Mouse (Mus musculus): ENCODE results near the gene Ptprd. TPM values are rescaled to one million over a fixed set of nuclear protein-coding genes. Genes with fewer than 3 reads are reported as not detected.

Ptprd gene
- total and polyA plus RNA-seq, 3 experiments = not detected

DNA sequence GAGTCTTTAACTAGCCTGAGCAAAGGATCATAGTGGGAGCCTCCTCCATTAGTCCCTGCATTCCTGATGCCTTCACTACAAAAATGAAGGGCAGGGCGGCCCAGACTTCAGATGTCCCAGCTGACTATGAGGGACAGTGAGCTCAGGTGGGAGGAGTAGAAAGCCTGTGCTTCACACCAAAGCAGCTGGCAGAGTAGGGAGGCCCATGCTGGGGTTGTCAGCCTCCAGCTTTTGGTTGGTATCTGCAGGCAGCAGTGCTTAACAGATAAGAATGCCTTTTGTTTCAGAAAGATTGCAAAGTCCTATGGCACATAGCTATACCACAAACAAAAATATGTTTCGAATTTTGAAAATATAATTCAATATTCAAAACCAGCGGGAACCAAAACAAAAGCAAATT is 2237.0 kb downstream of the Ptprd start:
- H3K4me1 ChIP-seq (ENCODE audit: control insufficient read depth in 1 of 2, insufficient read depth in 2 of 2, low read length in 2 of 2) = no peaks in the 10 kb centered on the region
- DNase-seq (ENCODE audit: low read depth, low spot score) = no peak
- no peaks in the 10 kb centered on the region for H3K79me2 ChIP-seq (ENCODE audit: control insufficient read depth, insufficient read depth, low read length, poor library complexity)
- H3K4me3 ChIP-seq (ENCODE audit: control insufficient read depth in 1 of 2, insufficient read depth in 1 of 2, low read depth in 2 of 2, low read length in 2 of 2) = no peak overlapping the region
- H3K9me3 ChIP-seq (replicated peaks; ENCODE audit: insufficient read depth, low read length) = no peaks in the 10 kb centered on the region
- no peak overlapping the region for H3K9ac ChIP-seq (ENCODE audit: control insufficient read depth, low read depth, low read length, poor library complexity, severe bottlenecking)
- H3K36me3 ChIP-seq (ENCODE audit: control insufficient read depth in 1 of 2, insufficient read depth in 2 of 2, low read length in 2 of 2) = no peaks in the 10 kb centered on the region
- TF ChIP-seq ZKSCAN1 (IDR thresholded peaks at IDR 0.05; ENCODE audit: low read depth, low read length) = no peak
- no peak for TF ChIP-seq MAX (IDR thresholded peaks at IDR 0.05; ENCODE audit: low read length)
- TF ChIP-seq MAFK (IDR thresholded peaks at IDR 0.05; ENCODE audit: borderline replicate concordance, low read depth, low read length) = no peak
- TF ChIP-seq MYB (IDR thresholded peaks at IDR 0.05; ENCODE audit: low read depth, low read length) = no peak
- TF ChIP-seq TAL1 (IDR thresholded peaks at IDR 0.05; ENCODE audit: low read length) = no peak
- no peak for TF ChIP-seq ZMIZ1 (IDR thresholded peaks at IDR 0.05; ENCODE audit: low read depth, low read length)
- TF ChIP-seq ELF1 (IDR thresholded peaks at IDR 0.05; ENCODE audit: low read depth, low read length) = no peak
- no peak for TF ChIP-seq UBTF (IDR thresholded peaks at IDR 0.05; ENCODE audit: borderline replicate concordance, insufficient read depth, low read depth, low read length)
- no peak for TF ChIP-seq MYC (IDR thresholded peaks at IDR 0.05; ENCODE audit: low read depth, low read length)
- TF ChIP-seq USF1 (IDR thresholded peaks at IDR 0.05; ENCODE audit: low read depth, low read length) = no peak
- no peak for TF ChIP-seq CHD2 (IDR thresholded peaks at IDR 0.05; ENCODE audit: low read length)
- TF ChIP-seq GABPA (IDR thresholded peaks at IDR 0.05; ENCODE audit: low read depth, low read length) = no peak
- TF ChIP-seq ZC3H11A (IDR thresholded peaks at IDR 0.05; ENCODE audit: low read depth, low read length) = no peak
- no peak for TF ChIP-seq SIN3A (IDR thresholded peaks at IDR 0.05; ENCODE audit: low read length)
- no peaks in the 10 kb centered on the region for H3K27me3 ChIP-seq (ENCODE audit: control insufficient read depth in 1 of 2, insufficient read depth in 2 of 2, low read length in 2 of 2)
- H3K27ac ChIP-seq (ENCODE audit: control insufficient read depth, low read depth, low read length) = no peak overlapping the region

DNA sequence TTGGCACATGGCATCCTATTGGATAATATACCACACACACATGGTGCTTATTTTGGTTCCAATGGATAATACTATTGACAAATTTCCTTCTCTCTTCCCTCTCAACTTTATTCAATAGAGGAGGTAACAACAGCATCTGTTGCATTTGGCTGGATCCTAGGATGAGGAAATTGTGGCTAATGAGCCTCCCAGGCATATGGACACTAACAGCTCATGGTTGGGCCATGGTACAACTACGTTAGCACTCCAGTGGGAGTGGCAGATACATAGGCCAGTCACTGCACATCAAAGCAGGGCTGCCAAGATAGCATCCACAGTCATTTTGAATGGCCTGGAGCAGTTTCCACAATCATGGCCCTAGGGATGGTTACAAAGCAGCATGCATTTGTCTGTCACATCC is 2238.4 kb downstream of the Ptprd start:
- no peak for TF ChIP-seq ETS1 (IDR thresholded peaks at IDR 0.05; ENCODE audit: low read depth, low read length)
- TF ChIP-seq NRF1 (IDR thresholded peaks at IDR 0.05; ENCODE audit: insufficient read depth, low read depth, low read length, poor library complexity, severe bottlenecking) = no peak
- no peak for TF ChIP-seq MYC (IDR thresholded peaks at IDR 0.05; ENCODE audit: low read depth, low read length)
- no peak for TF ChIP-seq POLR2AphosphoS2 (IDR thresholded peaks at IDR 0.05; ENCODE audit: low read length)
- Histone ChIP-seq H3K36me3 (ENCODE audit: control insufficient read depth in 1 of 2, insufficient read depth in 2 of 2, low read length in 2 of 2) (no peaks in the 10 kb centered on the region), H3K79me2 (ENCODE audit: control insufficient read depth, insufficient read depth, low read length, poor library complexity) (no peaks in the 10 kb centered on the region), H3K9ac (ENCODE audit: control insufficient read depth, low read depth, low read length, poor library complexity, severe bottlenecking) (no peak overlapping the region), H3K4me3 (ENCODE audit: control insufficient read depth in 1 of 2, insufficient read depth in 1 of 2, low read depth in 2 of 2, low read length in 2 of 2) (no peak overlapping the region), H3K4me1 (ENCODE audit: control insufficient read depth in 1 of 2, insufficient read depth in 2 of 2, low read length in 2 of 2) (no peaks in the 10 kb centered on the region), H3K27me3 (ENCODE audit: control insufficient read depth in 1 of 2, insufficient read depth in 2 of 2, low read length in 2 of 2) (no peaks in the 10 kb centered on the region), H3K27ac (ENCODE audit: control insufficient read depth, low read depth, low read length) (no peak overlapping the region), H3K9me3 (replicated peaks; ENCODE audit: insufficient read depth, low read length) (no peaks in the 10 kb centered on the region)
- no peak for DNase-seq (ENCODE audit: low read depth, low spot score)

Data from MEL (cell line).